Mouse (Mus musculus): ENCODE results near the gene Trak1. TPM values are rescaled to one million over a fixed set of nuclear protein-coding genes. Genes with fewer than 3 reads are reported as not detected.

Gene Trak1
- polyA plus RNA-seq, 1 experiment from 2014 or later: 58.4 TPM

- Histone ChIP-seq H3K9ac (no peak overlapping the region), H3K4me2 (no peak overlapping the region), H3K27ac (replicated peaks) (peak overlapping the region; percentile 70), H3K36me3 (no peaks in the 10 kb centered on the region), H3K9me3 (no peaks in the 10 kb centered on the region), H3K4me3 (no peak overlapping the region), H3K27me3 (no peaks in the 10 kb centered on the region), H3K4me1 (replicated peaks) (peaks cover 58% of the 10 kb centered on the region)
- no peak for ATAC-seq (ENCODE audit: low FRiP score, low read depth)
- WGBS: 63% methylated on average over 4 of the region's 4 CpGs
These were observed 57.6 kb downstream of the Trak1 start for GRCm38 (mm10) chr9:121354792-121355390.

- Histone ChIP-seq H3K9me3 (no peaks in the 10 kb centered on the region), H3K9ac (no peak overlapping the region), H3K4me1 (replicated peaks) (peaks cover 60% of the 10 kb centered on the region), H3K27me3 (no peaks in the 10 kb centered on the region), H3K27ac (replicated peaks) (peak overlapping the region; percentile 70), H3K4me3 (no peak overlapping the region), H3K4me2 (no peak overlapping the region), H3K36me3 (no peaks in the 10 kb centered on the region)
- WGBS: 56% methylated on average over 9 of the region's 9 CpGs
- no peak for ATAC-seq (ENCODE audit: low FRiP score, low read depth)
These were observed 58.3 kb downstream of the Trak1 start for GRCm38 (mm10) chr9:121355431-121356141.

GRCm38 (mm10) chr9:121357102-121357501, 59.8 kb downstream of the Trak1 start:
- no peak overlapping the region for H3K27ac ChIP-seq (replicated peaks)
- no peak for ATAC-seq (ENCODE audit: low FRiP score, low read depth)
- H3K36me3 ChIP-seq: no peaks in the 10 kb centered on the region
- H3K9ac ChIP-seq: no peak overlapping the region; the same call in 1 of the 2 replicates
- H3K4me2 ChIP-seq: no peak overlapping the region
- no peaks in the 10 kb centered on the region for H3K27me3 ChIP-seq
- H3K4me1 ChIP-seq (replicated peaks): peaks cover 56% of the 10 kb centered on the region
- H3K4me3 ChIP-seq: no peak overlapping the region
- no peaks in the 10 kb centered on the region for H3K9me3 ChIP-seq
- WGBS: 85% methylated on average over 5 of the region's 5 CpGs

GRCm38 (mm10) chr9:121357582-121358275, 60.4 kb downstream of the Trak1 start:
- no peak overlapping the region for H3K4me2 ChIP-seq
- H3K9ac ChIP-seq: no peak overlapping the region
- no peaks in the 10 kb centered on the region for H3K9me3 ChIP-seq
- WGBS: 93% methylated on average over 16 of the region's 16 CpGs
- no peak overlapping the region for H3K27ac ChIP-seq (replicated peaks)
- H3K4me3 ChIP-seq: no peak overlapping the region
- peaks cover 50% of the 10 kb centered on the region for H3K4me1 ChIP-seq (replicated peaks)
- no peaks in the 10 kb centered on the region for H3K36me3 ChIP-seq
- H3K27me3 ChIP-seq: no peaks in the 10 kb centered on the region
- no peak for ATAC-seq (ENCODE audit: low FRiP score, low read depth)

- Histone ChIP-seq H3K4me1 (replicated peaks) (peaks cover 46% of the 10 kb centered on the region), H3K36me3 (no peaks in the 10 kb centered on the region), H3K27ac (replicated peaks) (no peak overlapping the region), H3K9ac (no peak overlapping the region), H3K4me2 (no peak overlapping the region), H3K4me3 (no peak overlapping the region), H3K27me3 (no peaks in the 10 kb centered on the region), H3K9me3 (no peaks in the 10 kb centered on the region)
- ATAC-seq (ENCODE audit: low FRiP score, low read depth): no peak
- 55% methylated on average over 8 of the region's 8 CpGs for WGBS
These were observed 61.1 kb downstream of the Trak1 start for GRCm38 (mm10) chr9:121358418-121358817.

- no peak for ATAC-seq (ENCODE audit: low FRiP score, low read depth)
- Histone ChIP-seq H3K27ac (replicated peaks) (peak overlapping the region; percentile 80), H3K4me2 (no peak overlapping the region), H3K4me3 (no peak overlapping the region), H3K36me3 (no peaks in the 10 kb centered on the region), H3K4me1 (replicated peaks) (peaks cover 49% of the 10 kb centered on the region), H3K9ac (no peak overlapping the region), H3K27me3 (no peaks in the 10 kb centered on the region), H3K9me3 (no peaks in the 10 kb centered on the region)
- WGBS: 68% methylated on average over 3 of the region's 3 CpGs
These were observed 62.1 kb downstream of the Trak1 start for GRCm38 (mm10) chr9:121359266-121359972.

GRCm38 (mm10) chr9:121360327-121360954, 63.1 kb downstream of the Trak1 start:
- WGBS: 6% methylated on average over 11 of the region's 12 CpGs
- no peaks in the 10 kb centered on the region for H3K36me3 ChIP-seq
- H3K27ac ChIP-seq (replicated peaks): peak overlapping the region; percentile 80
- no peak overlapping the region for H3K4me3 ChIP-seq
- H3K4me1 ChIP-seq (replicated peaks): peaks cover 44% of the 10 kb centered on the region
- peak; percentile 85 for ATAC-seq (ENCODE audit: low FRiP score, low read depth)
- no peaks in the 10 kb centered on the region for H3K27me3 ChIP-seq
- H3K9me3 ChIP-seq: no peaks in the 10 kb centered on the region
- peak overlapping the region; percentile 4; the same call in 1 of the 2 replicates for H3K9ac ChIP-seq
- H3K4me2 ChIP-seq: peak overlapping the region; percentile 35

- Histone ChIP-seq H3K36me3 (no peaks in the 10 kb centered on the region), H3K27ac (replicated peaks) (peak overlapping the region; percentile 80), H3K27me3 (no peaks in the 10 kb centered on the region), H3K4me2 (peak overlapping the region; percentile 35), H3K9me3 (no peaks in the 10 kb centered on the region), H3K4me1 (replicated peaks) (peaks cover 44% of the 10 kb centered on the region), H3K9ac (peak overlapping the region; percentile 4; the same call in 1 of the 2 replicates), H3K4me3 (no peak overlapping the region)
- ATAC-seq (ENCODE audit: low FRiP score, low read depth): 0 out of 2 replicates have a peak, but pooled peaks have one; percentile 13
- 25% methylated on average over 9 of the region's 9 CpGs for WGBS
These were observed 63.7 kb downstream of the Trak1 start for GRCm38 (mm10) chr9:121361010-121361409.

- no peaks in the 10 kb centered on the region for H3K36me3 ChIP-seq
- no peak overlapping the region for H3K4me3 ChIP-seq
- H3K27ac ChIP-seq (replicated peaks): no peak overlapping the region; the same call in 1 of the 2 replicates
- H3K9ac ChIP-seq: no peak overlapping the region
- no peak for ATAC-seq (ENCODE audit: low FRiP score, low read depth)
- no peaks in the 10 kb centered on the region for H3K27me3 ChIP-seq
- peaks cover 55% of the 10 kb centered on the region for H3K4me1 ChIP-seq (replicated peaks)
- WGBS: 75% methylated on average over 19 of the region's 19 CpGs
- no peak overlapping the region for H3K4me2 ChIP-seq
- H3K9me3 ChIP-seq: no peaks in the 10 kb centered on the region
These were observed 66.6 kb downstream of the Trak1 start for GRCm38 (mm10) chr9:121363932-121364331.

GRCm38 (mm10) chr9:121366135-121366863, 69.0 kb downstream of the Trak1 start:
- Histone ChIP-seq H3K27me3 (no peaks in the 10 kb centered on the region), H3K27ac (replicated peaks) (peak overlapping the region; percentile 84), H3K4me1 (replicated peaks) (peaks cover 53% of the 10 kb centered on the region), H3K9me3 (no peaks in the 10 kb centered on the region), H3K4me3 (no peak overlapping the region), H3K4me2 (peak overlapping the region; percentile 36), H3K36me3 (no peaks in the 10 kb centered on the region), H3K9ac (no peak overlapping the region)
- 42% methylated on average over 18 of the region's 18 CpGs for WGBS
- ATAC-seq (ENCODE audit: low FRiP score, low read depth): peak; percentile 78

- ATAC-seq (ENCODE audit: low FRiP score, low read depth): peak; percentile 72
- no peak overlapping the region for H3K9ac ChIP-seq
These were observed 69.6 kb downstream of the Trak1 start for GRCm38 (mm10) chr9:121366864-121367245.

More at GRCm38 (mm10) chr9:121366864-121367245, 69.6 kb downstream of the Trak1 start:
- H3K36me3 ChIP-seq: no peaks in the 10 kb centered on the region
- no peaks in the 10 kb centered on the region for H3K27me3 ChIP-seq
- H3K9me3 ChIP-seq: no peaks in the 10 kb centered on the region
- 46% methylated on average over 12 of the region's 12 CpGs for WGBS
- peak overlapping the region; percentile 84 for H3K27ac ChIP-seq (replicated peaks)
- peak overlapping the region; percentile 13; the same call in 1 of the 2 replicates for H3K4me3 ChIP-seq
- peak overlapping the region; percentile 36 for H3K4me2 ChIP-seq
- H3K4me1 ChIP-seq (replicated peaks): peaks cover 55% of the 10 kb centered on the region
